ENCODE assay signal across 13 mouse cellular contexts in genomic region chr1:132311174-132311859, GRCm38 (mm10). TPM values are rescaled to one million over a fixed set of nuclear protein-coding genes. Genes with fewer than 3 reads are reported as not detected.
DNase-seq lines count a peak whose midpoint lies in the region; ATAC-seq and TF ChIP-seq lines count a peak whose summit lies in the region.
"Had no signal": no experiment of that assay in that cellular context is flagged by ENCODE, and none has a peak within 500 bp of the region (broad histone marks: within the 10 kb centered on the region; RNA-seq: fewer than 3 reads in every experiment).

No protein-coding gene starts in this region.

- H3K27me3 ChIP-seq in heart, embryonic 11.5 days (ENCODE audit: control insufficient read depth, insufficient read depth, low read length) = peaks cover 10% of the 10 kb centered on the region; the same call in 1 of the 2 replicates

- H3K9me3 ChIP-seq in heart, embryonic 11.5 days (replicated peaks; ENCODE audit: control insufficient read depth, low read length) = no peaks in the 10 kb centered on the region
- H3K9me3 ChIP-seq: hindbrain, embryonic 15.5 days; liver, embryonic 13.5 days had no signal

- peak overlapping the region; percentile 31 for H3K4me2 ChIP-seq in heart, embryonic 11.5 days
- H3K4me2 ChIP-seq: hindbrain, embryonic 15.5 days; liver, embryonic 13.5 days had no signal

- no peak for TF ChIP-seq POLR2A in bone marrow, adult 2 months (IDR thresholded peaks at IDR 0.05; ENCODE audit: borderline replicate concordance, control insufficient read depth, low read depth, low read length)

- H3K27ac ChIP-seq in heart, embryonic 11.5 days (ENCODE audit: low read depth, low read length) = peak overlapping the region; percentile 66
- peak overlapping the region; percentile 75 for H3K27ac ChIP-seq in bone marrow, adult 2 months (ENCODE audit: control insufficient read depth, insufficient read depth, low read depth, low read length, poor library complexity)
- H3K27ac ChIP-seq: hindbrain, embryonic 15.5 days; liver, embryonic 13.5 days had no signal

- no peaks in the 10 kb centered on the region for H3K36me3 ChIP-seq in heart, embryonic 11.5 days (ENCODE audit: control insufficient read depth, insufficient read depth, low read length)
- H3K36me3 ChIP-seq: hindbrain, embryonic 15.5 days; liver, embryonic 13.5 days had no signal

- no peak for DNase-seq in heart, postnatal 10 days
- DNase-seq in lung, postnatal 25 days (ENCODE audit: low spot score) = peak; percentile 57
- DNase-seq in lung, postnatal 10 days = no peak
- DNase-seq in spleen, adult 18-20 months = peak; percentile 48 to 52
- no peak for DNase-seq in adrenal gland, postnatal 14 days
- DNase-seq: cerebellum, adult 2 months; liver, embryonic 13.5 days; thymus, postnatal 36 days had no signal

- intact Hi-C loops in heart, postnatal 10 days (cut with DNase I) = no loop called here

- WGBS in heart, embryonic 11.5 days (ENCODE audit: insufficient replicate concordance) = 32% methylated on average over 10 of the region's 10 CpGs
- WGBS in bone marrow, adult 2 months = 11% methylated on average over 10 of the region's 10 CpGs

- no peak overlapping the region for H3K9ac ChIP-seq in heart, embryonic 11.5 days (ENCODE audit: low read depth, low read length)
- H3K9ac ChIP-seq: hindbrain, embryonic 15.5 days; liver, embryonic 13.5 days had no signal

- no peak; the same call in 1 of the 2 replicates for TF ChIP-seq CTCF in bone marrow, adult 2 months (IDR thresholded peaks at IDR 0.05; ENCODE audit: control insufficient read depth, insufficient read depth, low read length)

- peaks cover 26% of the 10 kb centered on the region for H3K4me1 ChIP-seq in heart, embryonic 11.5 days (ENCODE audit: control insufficient read depth, insufficient read depth, low read length)
- H3K4me1 ChIP-seq in bone marrow, adult 2 months (ENCODE audit: control insufficient read depth, insufficient read depth, low read length) = peaks cover 8% of the 10 kb centered on the region

- H3K4me3 ChIP-seq in heart, embryonic 11.5 days (ENCODE audit: low read depth, low read length) = no peak overlapping the region
- no peak overlapping the region for H3K4me3 ChIP-seq in bone marrow, adult 2 months (replicated peaks; ENCODE audit: control insufficient read depth, low read depth, low read length)
- H3K4me3 ChIP-seq: hindbrain, embryonic 15.5 days; liver, embryonic 13.5 days had no signal

- ATAC-seq in heart, embryonic 11.5 days (replicated peaks; ENCODE audit: insufficient number of reproducible peaks, low FRiP score, low TSS enrichment) = 0 out of 2 replicates have a peak, but pooled peaks have one; percentile 36
- ATAC-seq in frontal cortex, adult (ENCODE audit: low TSS enrichment) = no peak

RNA-seq across cellular contexts. Expression of gene Nuak2, which starts 4.6 kb away (rescaled TPM):
- 2.6 and 3.6 TPM in 2 replicates for polyA plus RNA-seq in heart, embryonic 11.5 days (2014; fragmentation: Nextera tagmentation; extraction: Ambion mirVana)
- total RNA-seq in heart, postnatal 10 days (2021) = 1 to 10 TPM; 3.5 to 4.7 TPM
- 5.2 and 16.4 TPM in 2 replicates for polyA plus RNA-seq in bone marrow, adult 2 months (2011; ENCODE audit: insufficient read depth, insufficient read length, low replicate concordance, missing spikeins)
- 3.7 and 5.6 TPM in 2 replicates for total RNA-seq in adrenal gland, postnatal 14 days (2021)

RNA-seq across cellular contexts. Expression of gene Klhdc8a, which starts 12.9 kb away (rescaled TPM):
- 0.45 and 0.56 TPM in 2 replicates for polyA plus RNA-seq in heart, embryonic 11.5 days (2014; fragmentation: Nextera tagmentation; extraction: Ambion mirVana)
- 10 to 100 TPM; 17.7 to 27.5 TPM for total RNA-seq in heart, postnatal 10 days (2021)
- not detected in 2 replicates for polyA plus RNA-seq in bone marrow, adult 2 months (2011; ENCODE audit: insufficient read depth, insufficient read length, low replicate concordance, missing spikeins)
- total RNA-seq in adrenal gland, postnatal 14 days (2021) = 64.1 and 71.4 TPM in 2 replicates
- total RNA-seq: megakaryocyte-erythroid progenitor cell, adult 5-6 weeks had no signal

Comparison
In these comparisons a context has a peak if more than half of its experiments do, and no peak if none do; other contexts are left out.
1. DNase-seq: peak in lung, postnatal 25 days (single experiment) and spleen, adult 18-20 months (2 of 2); none in heart, postnatal 10 days (0 of 2), lung, postnatal 10 days (single experiment) and adrenal gland, postnatal 14 days (single experiment).